Mouse (Mus musculus): ENCODE results near the gene Plppr1. TPM values are rescaled to one million over a fixed set of nuclear protein-coding genes. Genes with fewer than 3 reads are reported as not detected.

Gene Plppr1
- total RNA-seq, 2 experiments from 2014 or later, result not detected

GRCm38 (mm10) chr4:49108371-49108770 is 49.3 kb downstream of the Plppr1 start:
- intact Hi-C loops (cut with DNase I), result no loop called here
- no peak for DNase-seq

DNA sequence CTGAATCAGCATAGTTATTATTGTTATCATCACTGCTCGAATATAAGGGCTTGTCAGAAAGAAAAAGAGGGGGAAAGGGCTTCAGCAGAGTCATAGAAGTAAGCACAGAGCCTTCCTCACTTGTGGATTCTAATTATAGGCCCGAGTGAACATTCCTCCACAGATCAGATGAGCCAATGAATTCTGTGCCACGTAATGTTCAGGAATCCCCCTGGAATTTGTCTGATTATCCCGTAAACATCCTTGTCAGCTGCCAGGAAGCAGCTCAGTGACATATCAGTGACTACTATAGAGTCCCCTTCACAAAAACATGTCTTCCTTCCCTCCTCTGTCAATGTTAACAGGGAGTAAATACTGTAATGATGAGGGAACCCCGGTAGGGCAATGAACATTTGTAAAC is 50.9 kb downstream of the Plppr1 start:
- no peak for DNase-seq
- intact Hi-C loops (cut with DNase I), result no loop called here

DNA sequence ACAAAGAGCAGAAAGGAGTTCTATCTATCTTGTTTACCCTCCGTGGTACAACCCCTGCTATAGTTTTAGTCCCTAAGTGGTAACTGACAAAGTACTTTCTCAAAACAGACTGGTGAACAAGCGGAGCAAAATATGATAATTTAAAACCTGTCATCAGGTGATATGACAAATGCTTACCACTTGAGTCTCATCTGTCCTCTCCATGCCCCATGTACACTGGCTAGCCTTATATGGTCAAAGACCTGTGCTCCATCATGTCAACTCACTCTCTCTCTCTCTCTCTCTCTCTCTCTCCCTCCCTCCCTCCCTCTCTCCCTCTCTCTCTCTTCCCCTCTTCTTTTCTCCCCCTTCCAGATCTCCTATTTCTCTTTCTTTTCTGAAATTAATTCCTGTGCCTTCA is 59.8 kb downstream of the Plppr1 start:
- no peak for DNase-seq
- intact Hi-C loops (cut with DNase I), result no loop called here

DNA sequence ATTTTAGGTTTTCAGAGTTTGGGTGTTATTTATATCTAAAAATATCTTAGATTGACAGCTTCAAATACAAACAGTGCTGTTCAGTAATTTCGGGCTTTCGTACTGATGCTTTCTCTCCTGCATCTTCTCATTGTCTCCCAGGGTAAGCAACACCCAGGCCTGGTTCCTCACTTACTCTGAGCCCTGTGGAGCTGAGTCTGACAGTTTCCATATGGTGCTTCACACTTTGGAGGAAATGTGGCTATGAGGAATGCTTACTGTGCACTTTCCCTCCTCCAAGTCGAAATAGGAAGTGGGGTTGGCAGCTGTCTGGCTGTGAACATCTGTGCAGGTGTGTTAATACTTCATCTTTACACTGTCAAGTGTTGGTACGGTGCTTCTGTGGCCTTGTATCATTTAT is 85.7 kb downstream of the Plppr1 start:
- no peak for DNase-seq
- intact Hi-C loops (cut with DNase I), result no loop called here

- intact Hi-C loops (cut with DNase I), result no loop called here
- no peak for DNase-seq
Observed at GRCm38 (mm10) chr4:49148775-49149174, 89.7 kb downstream of the Plppr1 start.

DNA sequence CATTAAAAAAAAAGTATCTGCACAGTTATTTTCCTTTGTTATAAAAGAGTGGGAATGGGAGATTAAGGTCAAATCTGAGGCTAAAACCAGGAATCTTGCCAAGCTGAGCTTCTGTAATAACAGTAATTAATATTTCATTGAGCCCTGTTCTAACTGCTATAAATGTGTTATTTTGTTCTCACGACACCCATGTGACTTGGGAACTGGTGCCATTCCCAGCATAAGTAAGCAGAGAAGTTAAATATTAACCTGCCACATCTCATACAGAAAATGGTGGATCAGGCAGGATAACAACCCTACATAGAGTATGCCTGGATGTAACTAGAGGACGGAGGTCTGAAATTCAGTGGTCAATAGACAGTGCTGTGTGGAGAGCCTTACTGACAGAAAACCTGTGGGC is 90.2 kb downstream of the Plppr1 start:
- intact Hi-C loops (cut with DNase I), result no loop called here
- DNase-seq, result no peak

DNA sequence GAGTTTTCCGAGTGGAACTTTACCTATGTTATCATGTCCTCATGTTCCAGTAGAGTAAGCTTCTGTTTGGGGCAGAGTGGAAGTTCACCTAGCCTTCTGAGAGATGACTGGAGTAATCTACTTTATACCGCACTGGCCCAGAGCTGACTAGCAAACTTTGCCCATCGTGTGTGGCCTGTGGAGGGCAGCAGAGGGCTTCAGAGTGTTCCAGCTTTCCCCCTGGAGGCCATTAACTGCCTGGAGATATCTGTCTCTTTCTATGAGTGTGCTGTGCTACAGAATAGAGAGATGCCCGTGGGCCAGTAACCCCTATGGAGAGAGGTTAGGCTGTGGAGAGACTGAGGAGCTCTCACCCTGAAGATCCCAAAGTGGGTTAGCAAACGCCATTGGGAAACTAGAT is 94.8 kb downstream of the Plppr1 start:
- peak; percentile 2 to 9 for DNase-seq
- intact Hi-C loops (cut with DNase I), result no loop called here

DNA sequence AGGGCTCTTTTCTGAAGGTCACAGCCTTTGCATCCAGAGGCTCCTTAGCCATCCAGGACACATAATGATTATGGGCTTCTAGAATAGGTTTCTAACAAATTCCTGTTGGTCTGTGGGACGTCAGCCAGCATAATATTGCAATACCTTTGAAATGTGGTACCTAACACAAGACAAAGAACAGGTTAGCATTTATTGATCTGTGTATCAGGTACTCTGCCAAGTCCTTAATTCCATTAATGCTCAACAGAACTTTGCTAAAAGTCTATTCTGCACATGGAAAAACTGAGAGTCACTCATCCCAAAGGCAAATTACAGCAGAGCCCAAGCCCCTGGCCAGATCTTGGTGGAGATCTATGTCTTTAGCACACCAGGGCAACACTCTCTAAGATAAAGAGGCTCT is 97.7 kb downstream of the Plppr1 start:
- intact Hi-C loops (cut with DNase I), result no loop called here
- no peak for DNase-seq

DNA sequence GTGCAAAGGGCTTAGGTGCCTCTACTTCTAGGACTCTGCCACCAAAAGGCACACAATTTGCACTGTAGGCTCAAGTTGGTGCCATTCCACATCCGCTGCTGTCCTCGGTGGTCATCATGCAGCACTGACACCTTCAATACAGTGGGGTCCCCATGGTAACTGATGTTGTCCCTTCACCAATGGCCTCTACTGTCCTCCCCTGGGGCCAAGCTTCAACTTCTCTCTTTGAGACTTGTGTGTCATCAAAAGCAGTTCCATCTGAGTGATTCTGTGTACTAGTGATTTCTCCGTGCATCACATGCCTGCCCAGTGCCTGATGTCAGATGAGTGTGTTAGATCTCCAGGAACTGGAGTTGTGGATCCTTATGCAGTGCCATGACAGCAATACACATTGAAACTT is 104.2 kb downstream of the Plppr1 start:
- intact Hi-C loops (cut with DNase I), result no loop called here
- no peak for DNase-seq

DNA sequence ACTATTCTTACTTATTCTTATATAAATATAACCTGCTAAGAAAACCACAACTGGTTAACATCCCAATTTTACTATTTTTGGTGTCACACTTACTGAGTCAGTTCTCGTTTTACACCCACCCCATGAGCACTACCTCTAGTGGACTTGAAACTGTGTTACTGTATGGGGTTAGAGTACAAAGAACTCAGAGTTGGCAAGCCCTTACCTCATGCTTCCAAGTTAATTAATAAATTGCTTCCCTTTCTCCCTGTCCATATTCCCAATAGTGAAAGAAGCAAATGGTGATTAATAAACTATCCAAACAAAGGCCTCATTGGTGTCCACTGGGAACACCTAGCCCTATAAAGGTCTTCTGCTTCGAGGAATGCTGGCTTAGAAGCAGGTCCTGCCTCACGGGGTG is 107.3 kb downstream of the Plppr1 start:
- DNase-seq, result no peak
- intact Hi-C loops (cut with DNase I), result no loop called here

- intact Hi-C loops (cut with DNase I), result no loop called here
- DNase-seq, result no peak
Observed at GRCm38 (mm10) chr4:49167030-49167429, 108.0 kb downstream of the Plppr1 start.

- peak in 1 of 2 experiments; percentile 3 for DNase-seq
- intact Hi-C loops (cut with DNase I), result no loop called here
Observed at GRCm38 (mm10) chr4:49169498-49169897, 110.4 kb downstream of the Plppr1 start.

DNA sequence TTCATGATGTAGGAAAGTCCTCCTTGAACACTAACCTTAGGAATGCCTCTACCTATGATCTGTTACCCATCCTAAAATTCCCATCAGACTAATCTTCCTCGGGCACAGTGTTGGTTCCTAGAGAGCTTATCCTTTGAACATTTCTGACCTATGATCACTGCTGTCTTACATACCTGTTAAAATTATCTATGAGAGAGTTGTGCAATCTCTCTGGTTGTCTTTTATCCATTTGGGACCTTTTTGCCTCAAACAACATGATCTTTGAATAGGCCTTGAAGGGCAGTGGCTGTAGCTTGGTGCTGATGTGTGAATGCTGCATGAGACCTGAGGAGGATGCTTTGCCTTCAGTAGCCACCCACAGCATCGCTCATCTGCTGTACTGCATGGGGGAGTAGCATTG is 119.0 kb downstream of the Plppr1 start:
- intact Hi-C loops (cut with DNase I), result no loop called here
- no peak for DNase-seq

DNA sequence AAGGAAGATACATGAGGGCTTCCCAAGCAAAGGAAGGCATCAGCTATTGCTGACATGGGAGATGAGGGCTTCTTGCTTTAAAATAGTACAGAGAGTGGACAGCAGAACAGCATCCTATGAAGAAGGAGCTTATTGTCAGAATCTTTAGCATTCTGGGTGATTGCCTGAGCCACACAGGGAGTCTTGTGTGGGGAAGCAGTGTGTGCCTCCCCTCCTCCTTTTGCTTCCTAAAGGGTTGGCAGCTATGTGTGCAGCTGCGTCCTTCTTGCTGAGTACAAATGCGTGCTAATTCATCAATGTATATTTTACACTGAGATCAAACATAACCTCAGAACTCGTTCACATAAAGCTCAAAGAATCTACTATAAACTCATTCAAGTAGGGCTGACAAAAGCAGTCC is 119.8 kb downstream of the Plppr1 start:
- intact Hi-C loops (cut with DNase I), result no loop called here
- no peak for DNase-seq

GRCm38 (mm10) chr4:49179471-49180181 is 120.6 kb downstream of the Plppr1 start:
- intact Hi-C loops (cut with DNase I), result no loop called here
- no peak for DNase-seq

DNA sequence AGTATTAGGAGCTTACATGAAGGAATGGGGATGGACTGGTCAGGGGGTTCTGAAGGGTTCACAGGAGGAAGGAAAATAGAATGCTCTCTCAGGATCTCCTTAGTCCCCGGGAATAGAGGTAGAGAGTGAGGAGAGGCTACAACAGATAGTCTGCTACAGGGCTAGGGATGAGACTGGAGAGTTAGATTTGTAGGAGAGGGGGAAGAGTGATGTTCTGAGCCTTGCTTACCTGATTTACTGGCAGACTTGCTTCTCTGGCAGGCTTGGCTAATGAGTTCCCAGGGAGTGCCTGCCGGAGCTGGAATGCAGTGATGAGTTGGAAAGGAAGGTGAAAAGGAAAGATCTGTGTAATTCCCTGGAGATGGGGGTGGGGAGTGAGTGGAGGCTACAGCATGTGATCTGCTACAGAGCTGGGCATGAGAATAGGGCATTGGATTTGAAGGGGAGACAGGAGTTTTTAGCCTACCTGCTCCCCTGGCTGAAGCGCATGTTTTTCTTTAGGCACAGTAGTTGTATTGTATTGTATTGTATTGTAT is 131.0 kb downstream of the Plppr1 start:
- DNase-seq, result no peak
- intact Hi-C loops (cut with DNase I), result no loop called here

DNA sequence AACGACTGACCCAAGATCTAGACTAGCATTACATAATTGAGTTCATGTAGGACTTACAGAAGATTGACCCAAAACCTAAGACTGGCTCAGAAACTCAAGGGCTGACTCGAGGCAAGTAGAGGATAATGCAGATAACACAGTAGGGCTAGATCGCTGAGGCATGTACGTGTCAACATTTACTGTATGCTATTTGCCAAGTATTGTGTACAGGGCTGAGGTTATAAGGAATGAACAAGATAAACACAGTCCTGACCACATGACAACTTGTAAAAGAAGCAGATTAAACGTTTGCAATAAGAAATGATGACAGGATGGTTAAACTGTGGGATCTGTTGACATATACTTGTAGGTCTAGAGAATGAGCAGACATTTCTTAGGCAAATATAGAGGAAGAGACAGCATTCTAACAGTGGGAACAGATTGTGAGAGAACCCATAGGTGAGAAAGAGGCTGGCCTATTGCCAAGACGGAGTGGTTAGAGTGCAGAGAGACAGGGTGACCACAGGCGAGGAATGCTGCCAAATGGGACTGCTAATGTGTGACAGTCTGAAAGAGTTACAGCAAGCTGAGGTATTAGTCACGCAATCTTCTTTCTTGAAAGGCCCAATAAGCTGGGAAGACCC is 138.2 kb downstream of the Plppr1 start:
- intact Hi-C loops (cut with DNase I), result no loop called here
- no peak for DNase-seq

DNA sequence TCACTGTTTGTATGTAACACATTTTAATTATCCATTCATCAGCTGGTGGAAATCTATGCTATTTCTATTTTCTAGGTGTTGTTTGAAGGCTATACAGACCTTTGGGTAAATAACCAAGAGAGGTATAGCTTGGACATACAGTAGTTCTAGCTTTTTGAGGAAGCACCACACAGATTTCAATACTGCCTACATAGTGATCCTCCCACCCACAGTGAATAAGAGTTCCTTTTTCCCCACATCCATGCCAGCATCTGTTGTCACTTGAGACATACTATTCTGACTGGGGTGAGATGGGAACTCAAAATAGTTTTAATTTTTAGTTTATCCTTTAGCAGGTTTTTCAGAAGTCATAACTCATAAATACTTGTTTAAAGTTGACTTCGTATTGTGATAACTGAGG is 151.4 kb downstream of the Plppr1 start:
- intact Hi-C loops (cut with DNase I), result loop anchor here (5.0 kb wide), 1 partner anchor 433 kb away; no protein-coding TSS in a partner anchor
- DNase-seq, result no peak

GRCm38 (mm10) chr4:49211582-49211981 is 152.5 kb downstream of the Plppr1 start:
- intact Hi-C loops (cut with DNase I), result loop anchor here (5.0 kb wide), 1 partner anchor 434 kb away; no protein-coding TSS in a partner anchor
- no peak for DNase-seq

- intact Hi-C loops (cut with DNase I), result loop anchor here (5.0 kb wide), 1 partner anchor 436 kb away; no protein-coding TSS in a partner anchor
- no peak for DNase-seq
Observed at GRCm38 (mm10) chr4:49212616-49213544, 153.8 kb downstream of the Plppr1 start.

DNA sequence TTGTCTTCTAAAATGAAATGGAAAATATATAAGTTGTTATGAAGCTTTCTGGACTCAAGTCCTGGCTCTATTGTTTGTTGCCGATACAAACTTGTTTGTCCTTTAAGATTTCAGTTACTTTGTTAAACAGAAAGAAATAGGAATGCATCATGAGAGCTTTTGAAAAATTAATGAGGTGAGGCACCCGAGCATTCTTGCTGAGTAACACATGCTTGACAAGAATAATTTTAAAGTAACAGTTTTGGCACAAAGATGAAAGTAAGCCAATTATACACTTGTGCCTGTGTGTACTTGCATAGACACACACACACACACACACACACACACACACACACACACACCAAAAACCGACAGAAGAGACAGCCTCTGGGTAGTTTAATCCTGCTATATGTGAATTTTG is 155.3 kb downstream of the Plppr1 start:
- intact Hi-C loops (cut with DNase I), result loop anchor here (5.0 kb wide), 1 partner anchor 437 kb away; no protein-coding TSS in a partner anchor
- no peak for DNase-seq
